Mouse (Mus musculus): ENCODE measurements around the gene Nom1.

Gene Nom1

DNA sequence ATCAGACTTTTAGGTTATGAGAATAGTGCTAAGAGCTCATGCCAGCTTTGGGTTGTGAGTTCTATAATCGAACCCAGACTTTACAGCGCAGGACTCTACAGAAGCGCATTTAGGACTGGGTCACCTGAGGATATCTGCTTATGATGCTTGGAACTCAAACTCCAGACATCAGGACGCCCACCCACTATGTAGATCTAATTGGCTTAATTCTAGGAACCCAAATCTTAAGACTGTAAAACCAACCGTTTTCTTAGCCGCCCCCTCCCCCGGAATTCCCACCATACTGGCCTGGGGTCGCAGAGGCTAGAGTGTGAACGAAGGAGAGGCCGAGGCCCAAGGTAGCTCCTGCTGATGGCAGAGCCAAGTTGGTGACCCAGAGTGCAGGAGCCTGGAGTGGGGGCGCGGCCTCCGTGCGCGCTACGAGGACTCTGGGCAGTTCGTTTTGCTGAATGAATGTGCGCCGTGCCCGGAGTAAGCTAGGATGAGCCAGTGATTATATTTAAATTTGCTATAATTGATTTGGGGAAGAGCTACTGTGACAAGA, 36.5 kb downstream of the Nom1 start:
- no peak for DNase-seq (ENCODE audit: low spot score)

DNA sequence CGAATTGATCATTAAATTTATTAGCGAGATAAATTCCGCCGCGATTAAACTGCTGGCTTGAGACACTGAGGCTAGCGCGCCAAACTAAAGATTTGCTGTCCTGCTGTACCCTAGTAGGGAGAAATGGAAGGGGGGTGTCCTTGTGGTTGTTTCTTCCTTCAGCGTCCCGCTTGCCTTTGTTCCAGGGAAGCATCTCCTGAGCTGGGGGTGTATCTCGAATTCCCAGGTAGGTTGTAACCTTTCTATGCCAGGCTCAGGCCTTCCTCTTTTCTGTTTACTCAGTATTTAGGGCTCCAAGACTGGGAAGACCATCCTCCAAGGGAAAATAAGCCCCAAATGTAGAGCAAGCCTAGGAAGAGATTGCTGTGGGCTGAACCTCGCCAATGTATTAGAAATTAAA, 36.9 kb downstream of the Nom1 start:
- DNase-seq (ENCODE audit: low spot score): no peak

DNA sequence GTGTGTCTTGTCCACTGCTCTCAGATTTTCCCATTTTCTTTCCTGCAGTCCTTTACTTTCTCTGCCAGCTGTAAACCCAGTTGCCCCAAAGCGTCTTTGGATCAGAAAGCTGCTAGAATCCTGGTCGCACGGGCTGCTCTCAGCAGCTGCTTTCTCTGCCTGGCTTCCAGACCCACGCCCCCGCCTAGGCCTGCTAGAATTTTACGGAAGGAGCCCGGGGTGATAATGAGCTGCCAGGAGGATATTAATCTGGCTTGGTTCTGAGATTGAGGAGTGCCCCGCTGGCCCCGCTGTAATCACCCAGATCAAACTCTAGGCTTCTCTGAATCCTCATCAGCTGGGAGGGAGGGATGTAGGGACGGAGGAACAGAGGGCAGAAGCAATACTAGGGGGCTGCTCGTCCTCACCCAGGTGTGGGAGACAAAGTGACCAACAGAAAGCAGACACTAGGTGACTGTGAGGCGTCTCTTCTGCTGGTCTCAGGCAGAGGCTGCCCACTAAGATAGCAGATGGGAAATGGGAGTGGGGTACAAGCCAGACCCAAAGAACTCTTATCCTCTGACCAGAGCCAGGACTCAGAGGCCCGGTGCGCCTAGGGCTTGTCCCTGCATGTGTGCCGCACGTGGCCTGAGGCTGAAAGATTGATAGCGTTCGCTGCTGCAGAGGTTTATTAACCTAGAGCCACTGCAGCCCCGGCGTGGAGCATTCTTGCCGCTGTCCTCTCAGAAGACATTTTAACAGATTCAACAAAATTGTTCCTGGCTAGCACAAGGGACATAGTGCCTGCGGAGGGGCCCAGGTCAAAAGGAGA, 37.6 kb downstream of the Nom1 start:
- DNase-seq (ENCODE audit: low spot score): peak; percentile 29

DNA sequence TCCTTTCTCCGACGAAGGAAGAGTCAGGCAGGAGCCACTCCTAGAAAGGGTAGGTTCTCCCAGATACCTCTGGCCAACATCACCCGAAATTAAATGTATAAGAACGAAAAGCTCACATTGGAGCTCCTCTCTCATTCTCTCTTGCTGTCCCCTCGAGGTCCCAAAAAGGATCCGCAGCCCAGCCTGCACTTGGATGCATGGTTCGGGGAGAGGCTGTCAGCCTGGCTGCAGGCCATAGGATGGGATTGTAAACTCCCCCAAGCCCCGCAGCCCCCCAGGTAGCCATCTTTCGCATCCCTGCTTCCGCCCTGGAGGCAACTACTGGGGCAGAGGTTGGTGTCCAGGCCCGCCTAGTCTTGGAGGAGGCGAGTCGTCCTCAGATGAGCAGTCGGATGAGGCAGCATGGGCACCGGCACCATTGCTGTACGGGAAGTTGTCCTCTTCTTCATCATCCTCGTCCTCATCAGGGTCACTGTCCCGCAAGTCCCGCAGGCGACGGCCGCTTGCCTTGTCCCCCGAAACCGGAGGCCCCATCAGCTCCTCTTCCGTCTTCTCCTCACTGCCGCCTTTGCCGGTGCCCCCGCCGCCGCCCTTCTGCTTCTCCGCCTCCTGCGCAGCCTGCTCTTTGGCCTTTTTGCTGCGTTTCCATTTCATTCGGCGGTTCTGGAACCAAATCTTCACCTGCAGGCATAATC, 39.2 kb downstream of the Nom1 start:
- no peak for DNase-seq (ENCODE audit: low spot score)

DNA sequence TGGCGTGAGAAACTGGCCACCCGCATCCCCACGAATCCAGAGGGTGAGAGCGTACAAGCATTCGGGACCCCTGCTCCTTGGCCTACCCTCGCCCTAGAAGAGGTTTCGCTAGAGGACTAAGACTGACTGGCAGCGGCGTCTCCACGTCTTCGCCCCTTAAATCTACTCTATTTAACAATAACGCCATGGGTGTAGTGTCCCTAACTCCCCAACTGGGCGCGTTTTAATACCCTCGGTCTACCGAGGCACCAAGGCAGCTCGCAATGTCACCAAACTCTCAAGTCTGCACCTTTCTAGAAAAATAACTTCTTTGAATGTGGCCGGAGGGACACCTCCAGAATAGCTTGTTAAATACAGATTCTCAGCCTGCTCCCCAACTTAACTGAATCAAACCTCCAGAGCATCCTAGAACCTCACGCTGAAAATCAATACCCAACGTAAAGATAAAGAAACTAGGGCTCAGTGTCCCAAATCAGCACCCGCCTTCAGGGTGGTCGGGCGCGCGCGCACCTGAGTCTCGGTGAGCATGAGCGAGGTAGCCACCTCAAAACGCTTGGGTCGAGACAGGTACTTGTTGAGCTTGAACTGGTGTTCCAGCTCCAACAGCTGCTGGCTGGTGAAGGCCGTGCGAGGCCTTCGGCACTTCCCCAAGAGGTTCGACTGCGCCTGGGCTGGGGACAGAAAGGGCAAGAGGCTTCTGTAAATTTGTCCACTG, 39.9 kb downstream of the Nom1 start:
- DNase-seq (ENCODE audit: low spot score): no peak

DNA sequence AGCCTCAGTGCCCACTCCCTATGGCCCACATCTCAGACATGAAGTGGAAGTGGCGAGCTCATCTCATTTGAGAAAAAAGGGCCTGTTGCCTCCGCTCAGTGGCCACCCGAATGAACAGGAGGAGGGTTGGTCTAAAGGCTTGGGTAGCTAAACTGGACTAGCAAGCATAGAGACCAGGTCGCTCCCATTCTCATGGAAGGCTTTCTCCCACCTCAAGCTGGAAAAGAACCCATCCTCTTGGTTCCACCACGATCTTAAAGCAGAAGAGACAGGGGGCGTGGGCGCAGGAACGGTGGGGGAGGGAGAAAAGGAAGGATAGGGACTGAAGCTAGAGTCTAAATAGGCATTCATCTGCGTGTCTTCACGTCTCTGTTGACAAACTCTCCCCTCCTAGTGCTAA, 40.6 kb downstream of the Nom1 start:
- DNase-seq (ENCODE audit: low spot score): no peak

DNA sequence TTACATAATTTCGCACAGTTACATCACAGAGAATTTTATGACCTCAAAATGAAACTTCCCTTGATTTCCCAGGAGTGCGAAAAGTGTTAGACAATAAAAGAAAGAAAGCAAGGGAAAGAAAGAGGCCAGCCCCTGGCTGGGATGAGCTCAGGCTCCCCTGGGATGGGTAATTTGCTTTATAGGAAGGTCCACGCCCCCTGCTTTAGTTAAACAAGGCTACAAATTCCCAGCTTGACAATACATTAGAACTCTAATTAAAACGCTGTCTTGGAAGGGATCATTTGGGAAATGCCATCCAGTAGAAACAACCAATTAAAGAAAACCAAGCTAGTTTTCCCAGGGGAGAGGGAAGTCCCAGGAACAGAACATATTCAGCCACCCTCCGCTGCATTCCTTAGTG, 41.1 kb downstream of the Nom1 start:
- DNase-seq (ENCODE audit: low spot score): no peak

DNA sequence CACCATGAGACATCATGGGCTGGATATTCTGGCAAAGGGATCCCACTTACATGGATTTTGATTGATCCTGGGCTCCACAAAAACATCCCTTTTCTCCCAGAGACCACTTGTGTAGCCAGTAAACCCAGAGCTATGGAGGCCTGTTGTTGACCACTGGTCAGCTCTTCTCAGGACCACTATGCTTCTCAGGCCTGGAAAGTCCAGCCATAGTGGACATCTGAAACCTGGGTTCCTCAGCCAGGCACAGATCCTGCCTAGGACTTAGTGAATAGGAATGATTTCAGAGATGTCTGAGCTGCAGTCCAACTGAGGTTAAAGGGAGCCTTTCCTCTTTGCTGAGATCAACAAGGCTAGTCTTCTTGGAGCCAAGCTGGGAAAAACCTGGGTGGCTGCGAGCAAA, 41.6 kb downstream of the Nom1 start:
- no peak for DNase-seq (ENCODE audit: low spot score)

DNA sequence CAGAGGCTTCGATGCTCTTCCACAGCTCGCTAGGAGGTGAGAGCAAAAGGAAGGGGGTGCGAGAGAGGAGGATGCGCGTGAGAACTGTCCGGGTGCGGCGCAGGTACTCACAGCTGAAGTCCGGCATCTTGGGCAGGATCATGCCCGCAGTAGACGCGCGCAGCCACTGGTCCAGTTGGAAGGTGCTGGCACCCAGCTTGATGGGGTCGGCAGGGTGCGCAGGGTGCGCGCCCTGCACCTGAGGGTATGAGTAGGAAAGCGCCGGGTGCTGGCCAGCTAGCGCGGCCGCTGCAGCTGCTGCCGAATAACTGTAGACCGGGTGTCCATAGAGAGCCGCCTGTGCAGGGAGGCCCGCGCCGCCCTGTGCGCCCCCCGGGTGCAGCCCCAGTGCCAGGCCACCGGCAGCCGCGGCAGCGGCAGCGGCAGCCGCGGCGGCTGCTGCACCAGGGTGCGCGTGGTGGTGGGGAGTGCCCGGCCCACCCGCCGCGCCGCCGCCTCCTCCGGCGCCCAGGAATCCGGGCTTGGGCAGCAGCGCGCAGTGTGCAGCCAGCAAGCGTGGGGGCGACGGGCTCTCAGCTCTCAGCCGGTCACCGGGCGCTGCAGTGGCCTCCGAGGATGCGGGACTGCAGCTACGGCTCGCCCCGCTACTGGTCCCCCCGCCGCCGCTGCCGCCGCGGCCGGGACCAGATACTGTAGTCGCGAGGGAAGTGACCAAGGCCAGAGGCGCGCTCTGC, 43.2 kb downstream of the Nom1 start:
- DNase-seq (ENCODE audit: low spot score): no peak

DNA sequence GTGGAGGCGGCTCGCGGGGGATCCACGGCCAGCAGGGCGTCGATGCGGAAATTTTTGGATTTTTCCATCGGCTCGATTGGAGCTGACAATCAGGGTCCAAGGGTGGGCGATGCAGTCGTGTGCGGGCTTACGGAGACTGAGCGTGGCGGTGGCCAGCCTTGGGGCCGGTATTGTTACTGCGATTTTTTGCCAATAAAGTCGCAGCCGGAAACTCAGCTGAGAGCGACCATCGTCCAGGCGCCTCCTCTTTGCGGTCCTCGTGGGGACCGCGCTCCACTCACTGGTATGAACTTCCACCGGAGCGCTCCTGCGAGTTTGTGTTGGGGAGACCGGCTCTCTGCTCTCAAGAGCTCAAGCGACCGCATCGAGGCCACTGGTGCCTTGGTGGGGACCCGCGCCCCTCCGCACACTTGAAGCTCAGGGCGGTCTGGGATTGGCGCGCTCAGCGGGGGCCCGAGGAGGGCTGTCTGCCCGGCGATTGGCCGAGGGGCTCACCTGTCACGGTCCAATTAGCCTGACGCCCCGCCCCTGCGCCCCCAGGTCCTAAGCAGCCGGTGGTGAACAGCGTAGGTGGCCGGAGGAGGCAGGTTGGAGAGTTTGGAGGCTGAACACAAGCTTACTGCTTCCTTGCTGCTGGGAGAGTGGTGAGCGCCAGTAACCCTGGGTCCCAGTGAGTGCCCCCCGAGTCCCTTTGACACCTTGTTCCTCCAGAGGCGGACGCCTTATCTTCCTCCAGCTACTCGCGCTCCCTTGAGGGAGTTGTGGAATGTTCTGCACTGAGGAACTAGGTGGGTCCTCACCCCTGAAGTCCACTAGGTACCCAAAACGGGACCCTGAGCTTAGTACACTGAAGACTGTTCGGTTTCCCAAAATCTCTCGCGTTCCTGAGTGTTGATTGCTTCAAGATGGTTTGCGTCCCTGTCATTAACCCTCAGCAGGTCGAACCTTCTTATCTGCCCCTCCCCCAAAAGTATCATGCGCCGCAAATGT, 44.0 kb downstream of the Nom1 start, which contains the start of gene Mnx1:
Gene Mnx1, minus strand, starts transcription at position 263 of the 990 bp plus-strand sequence.
- no peak for DNase-seq (ENCODE audit: low spot score)

DNA sequence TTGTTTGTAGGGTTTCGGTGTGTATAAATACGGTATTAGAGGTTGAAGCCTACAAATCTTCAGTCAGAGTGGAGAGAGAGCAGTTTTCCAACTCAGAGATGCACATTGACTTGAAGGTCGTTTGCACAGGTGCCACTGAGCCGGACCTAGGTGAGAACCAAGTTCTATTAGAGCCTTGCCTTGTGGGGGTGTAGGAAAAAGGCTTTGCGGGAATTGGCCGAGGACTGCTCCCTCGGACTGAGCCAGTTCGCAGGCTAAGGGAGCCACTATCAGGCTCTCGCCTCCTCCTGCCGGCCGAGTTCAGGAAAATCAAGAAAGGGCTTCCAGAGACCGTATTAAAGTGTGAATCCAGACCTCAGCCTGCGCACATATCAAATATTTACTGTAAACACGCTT, 44.7 kb downstream of the Nom1 start:
- DNase-seq (ENCODE audit: low spot score): peak; percentile 27

DNA sequence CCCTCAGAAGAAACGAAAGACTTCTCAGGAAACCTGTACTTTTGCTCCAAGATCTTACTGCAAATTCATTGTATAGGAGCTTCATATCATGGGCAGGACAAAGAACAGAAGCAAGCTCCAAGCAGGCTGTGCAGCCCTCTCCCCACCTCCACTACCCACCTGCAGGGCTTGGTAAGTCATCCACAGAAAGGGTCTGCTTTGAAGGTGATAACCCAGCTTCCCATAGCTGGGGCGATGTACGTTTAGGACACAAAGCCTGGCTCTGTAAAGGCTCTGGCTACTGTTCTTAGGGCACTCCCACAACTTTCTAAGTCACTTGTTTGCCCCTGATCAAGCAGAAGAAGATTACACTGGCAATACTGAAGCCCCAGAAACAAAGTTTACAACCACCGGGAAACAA, 49.3 kb downstream of the Nom1 start:
- no peak for DNase-seq (ENCODE audit: low spot score)

DNA sequence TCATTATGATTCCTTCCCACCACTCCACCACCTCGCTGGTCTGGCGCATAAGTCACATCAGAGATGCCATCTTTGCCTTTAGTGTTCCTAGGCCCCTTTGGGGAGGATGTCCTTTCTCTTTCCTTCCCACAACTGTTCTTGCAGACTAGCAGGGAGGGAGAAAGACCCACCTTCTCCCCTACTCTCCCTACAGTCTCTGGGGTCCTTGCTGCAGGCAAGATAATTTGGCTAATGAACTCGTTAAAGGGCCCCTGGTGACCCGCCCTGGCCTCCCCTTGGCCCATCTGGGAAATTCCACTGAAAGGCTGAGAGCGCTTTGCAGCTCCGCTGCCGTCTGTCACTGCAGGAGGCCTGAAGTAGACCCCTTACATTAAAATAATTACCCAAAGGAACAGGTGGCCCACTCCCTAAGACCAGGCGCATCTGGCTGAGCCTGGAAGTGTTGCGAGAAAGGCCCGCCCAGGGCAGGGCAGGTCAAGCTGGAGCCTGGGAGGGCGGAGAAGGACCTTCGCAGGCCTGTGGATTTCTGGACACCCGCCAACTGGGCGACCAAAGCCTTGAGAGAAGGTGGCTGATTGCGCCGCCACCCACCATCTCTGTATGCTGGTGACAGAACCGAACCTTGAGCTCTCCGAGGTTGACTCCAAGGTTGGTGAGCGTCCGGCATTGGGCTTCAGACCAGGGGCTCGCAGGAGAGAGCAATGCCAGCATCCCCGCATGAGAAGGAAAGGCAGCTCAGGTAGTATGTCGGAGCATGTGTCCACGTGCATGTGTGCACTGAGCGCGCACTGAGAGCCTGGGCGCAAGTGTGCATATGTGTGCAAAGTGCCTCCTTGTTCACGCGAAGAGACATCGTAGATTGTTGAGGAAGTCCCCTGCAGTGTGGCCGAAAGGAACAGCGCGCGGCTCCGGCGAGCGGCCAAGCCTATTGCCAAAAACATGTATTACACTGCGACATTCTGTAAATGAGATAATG, 50.8 kb downstream of the Nom1 start:
- DNase-seq (ENCODE audit: low spot score): no peak

DNA sequence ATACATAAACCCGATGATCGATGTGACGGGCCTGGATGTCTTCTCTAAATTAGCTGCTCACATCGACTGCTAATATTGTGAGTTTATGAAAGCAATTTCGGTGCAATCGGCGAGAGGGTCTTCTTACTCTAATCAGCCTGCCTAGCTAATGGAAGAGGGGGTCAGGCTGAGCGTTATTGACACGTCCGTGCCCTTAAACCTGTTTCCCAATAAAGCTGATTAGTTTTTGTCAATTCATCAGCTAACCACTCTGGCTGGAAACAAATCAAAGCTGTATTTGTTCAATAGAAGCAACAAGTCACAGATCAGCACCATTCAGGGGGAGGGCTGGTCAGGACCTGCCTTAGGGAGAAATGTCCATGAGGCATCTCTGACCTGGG, 51.5 kb downstream of the Nom1 start:
- DNase-seq (ENCODE audit: low spot score): no peak

DNA sequence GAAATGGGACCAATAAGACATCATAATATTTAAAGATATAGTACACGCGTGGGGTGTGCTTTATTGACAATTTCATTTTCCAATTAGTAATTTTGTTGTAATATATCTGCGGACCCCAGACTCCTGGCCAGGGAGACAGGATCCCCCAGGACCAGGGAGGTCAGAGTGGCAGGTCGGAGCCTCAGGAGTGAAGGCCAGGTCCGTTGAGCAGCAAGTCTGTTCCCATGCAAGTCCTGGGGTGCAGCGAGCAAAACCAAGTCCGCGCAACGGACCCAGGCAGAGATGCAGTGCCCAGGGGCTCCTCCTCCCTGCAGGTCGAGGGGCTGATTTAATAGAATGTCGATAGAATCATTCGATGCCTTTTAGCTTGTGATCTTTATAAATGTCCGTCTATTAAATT, 52.9 kb downstream of the Nom1 start:
- DNase-seq (ENCODE audit: low spot score): no peak

DNA sequence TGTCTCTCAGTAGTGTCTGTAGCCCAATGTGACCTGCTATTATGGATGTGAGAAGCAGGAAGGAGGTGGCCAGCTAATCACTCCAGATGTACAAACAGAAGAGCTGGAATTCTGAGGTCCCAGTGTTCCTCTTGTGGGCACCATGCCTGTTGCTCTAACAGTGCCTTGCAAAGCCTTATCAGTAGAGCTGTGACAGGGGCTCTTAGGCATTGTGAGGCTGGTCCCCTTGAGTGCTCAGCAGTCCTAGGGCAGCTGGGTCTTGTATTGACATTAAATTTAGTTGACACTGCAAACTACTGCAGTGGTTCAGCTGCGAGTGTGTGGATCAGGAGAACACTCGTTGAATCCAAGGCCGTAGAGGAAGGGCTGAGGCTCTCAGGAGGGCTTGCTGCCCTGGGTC, 72.5 kb downstream of the Nom1 start:
- DNase-seq (ENCODE audit: low spot score): no peak
